Mouse (Mus musculus): ENCODE results near the gene Adck2. TPM values are rescaled to one million over a fixed set of nuclear protein-coding genes. Genes with fewer than 3 reads are reported as not detected.

Adck2 gene
- polyA plus RNA-seq, 1 experiment from 2014 or later: 24.6 TPM

GRCm38 (mm10) chr6:39536621-39537020, 37.1 kb upstream of the Adck2 start:
- Histone ChIP-seq H3K9me3 (ENCODE audit: low read length) (no peaks in the 10 kb centered on the region), H3K4me2 (replicated peaks; ENCODE audit: low read depth, low read length) (no peak overlapping the region), H3K27me3 (replicated peaks; ENCODE audit: insufficient read depth, low read length) (no peaks in the 10 kb centered on the region), H3K4me3 (ENCODE audit: low read depth, low read length) (no peak overlapping the region), H3K4me1 (ENCODE audit: insufficient read depth, low read depth, low read length) (peaks cover 6% of the 10 kb centered on the region; the same call in 1 of the 2 replicates), H3K36me3 (ENCODE audit: insufficient read depth, low read length) (no peaks in the 10 kb centered on the region), H3K27ac (ENCODE audit: low read length) (no peak overlapping the region), H3K9ac (replicated peaks; ENCODE audit: low read depth) (no peak overlapping the region)
- no peak for TF ChIP-seq EP300 (IDR thresholded peaks at IDR 0.05)
- no peak for TF ChIP-seq CTCF (IDR thresholded peaks at IDR 0.05)
- 38% methylated on average over 1 of the region's 1 CpGs for WGBS
- DNase-seq (ENCODE audit: low spot score) (no peak), ATAC-seq (no peak)

- WGBS: 95% methylated on average over 5 of the region's 5 CpGs
- no peak overlapping the region for H3K27ac ChIP-seq (ENCODE audit: low read length)
- DNase-seq (ENCODE audit: low spot score) (no peak), ATAC-seq (no peak)
- no peak overlapping the region for H3K9ac ChIP-seq (replicated peaks; ENCODE audit: low read depth)
- H3K27me3 ChIP-seq (replicated peaks; ENCODE audit: insufficient read depth, low read length): no peaks in the 10 kb centered on the region
- H3K4me1 ChIP-seq (ENCODE audit: insufficient read depth, low read depth, low read length): peaks cover 6% of the 10 kb centered on the region
- no peak overlapping the region for H3K4me3 ChIP-seq (ENCODE audit: low read depth, low read length)
- no peaks in the 10 kb centered on the region for H3K9me3 ChIP-seq (ENCODE audit: low read length)
- H3K36me3 ChIP-seq (ENCODE audit: insufficient read depth, low read length): no peaks in the 10 kb centered on the region
- H3K4me2 ChIP-seq (replicated peaks; ENCODE audit: low read depth, low read length): no peak overlapping the region
- no peak for TF ChIP-seq EP300 (IDR thresholded peaks at IDR 0.05)
Observed at GRCm38 (mm10) chr6:39537276-39537675, 36.4 kb upstream of the Adck2 start.

- H3K9ac ChIP-seq (replicated peaks; ENCODE audit: low read depth): no peak overlapping the region
- no peak overlapping the region for H3K27ac ChIP-seq (ENCODE audit: low read length)
- no peaks in the 10 kb centered on the region for H3K27me3 ChIP-seq (replicated peaks; ENCODE audit: insufficient read depth, low read length)
- no peak for ATAC-seq
- no peak overlapping the region for H3K4me3 ChIP-seq (ENCODE audit: low read depth, low read length)
- H3K9me3 ChIP-seq (ENCODE audit: low read length): no peaks in the 10 kb centered on the region
- WGBS: 59% methylated on average over 8 of the region's 8 CpGs
- H3K4me2 ChIP-seq (replicated peaks; ENCODE audit: low read depth, low read length): no peak overlapping the region
- TF ChIP-seq EP300 (IDR thresholded peaks at IDR 0.05) (no peak), CTCF (IDR thresholded peaks at IDR 0.05) (no peak)
- H3K4me1 ChIP-seq (ENCODE audit: insufficient read depth, low read depth, low read length): peaks cover 14% of the 10 kb centered on the region
- no peaks in the 10 kb centered on the region for H3K36me3 ChIP-seq (ENCODE audit: insufficient read depth, low read length)
- peak; percentile 25 for DNase-seq (ENCODE audit: low spot score)
Observed at GRCm38 (mm10) chr6:39538227-39538626, 35.4 kb upstream of the Adck2 start.

- peak; percentile 75 for DNase-seq (ENCODE audit: low spot score)
- ATAC-seq: peak; percentile 62
- H3K36me3 ChIP-seq (ENCODE audit: insufficient read depth, low read length): no peaks in the 10 kb centered on the region
- peak overlapping the region; percentile 54 for H3K27ac ChIP-seq (ENCODE audit: low read length)
- peaks cover 14% of the 10 kb centered on the region for H3K4me1 ChIP-seq (ENCODE audit: insufficient read depth, low read depth, low read length)
- H3K27me3 ChIP-seq (replicated peaks; ENCODE audit: insufficient read depth, low read length): no peaks in the 10 kb centered on the region
- H3K9me3 ChIP-seq (ENCODE audit: low read length): no peaks in the 10 kb centered on the region
- TF ChIP-seq CTCF (IDR thresholded peaks at IDR 0.05) (no peak), EP300 (IDR thresholded peaks at IDR 0.05) (no peak)
- H3K4me3 ChIP-seq (ENCODE audit: low read depth, low read length): 0 out of 2 replicates have a peak overlapping the region, but pooled peaks have one; percentile 14
- 21% methylated on average over 6 of the region's 7 CpGs for WGBS
- no peak overlapping the region for H3K9ac ChIP-seq (replicated peaks; ENCODE audit: low read depth)
- peak overlapping the region; percentile 41 for H3K4me2 ChIP-seq (replicated peaks; ENCODE audit: low read depth, low read length)
Observed at GRCm38 (mm10) chr6:39539679-39540155, 34.0 kb upstream of the Adck2 start.

- ATAC-seq: no peak
- H3K4me1 ChIP-seq (ENCODE audit: insufficient read depth, low read depth, low read length): peaks cover 14% of the 10 kb centered on the region
- 43% methylated on average over 2 of the region's 2 CpGs for WGBS
- no peak overlapping the region for H3K4me3 ChIP-seq (ENCODE audit: low read depth, low read length)
- no peaks in the 10 kb centered on the region for H3K9me3 ChIP-seq (ENCODE audit: low read length)
- TF ChIP-seq CTCF (IDR thresholded peaks at IDR 0.05): no peak
- no peak for TF ChIP-seq EP300 (IDR thresholded peaks at IDR 0.05)
- no peak overlapping the region for H3K27ac ChIP-seq (ENCODE audit: low read length)
- no peak overlapping the region for H3K4me2 ChIP-seq (replicated peaks; ENCODE audit: low read depth, low read length)
- no peaks in the 10 kb centered on the region for H3K36me3 ChIP-seq (ENCODE audit: insufficient read depth, low read length)
- no peak overlapping the region for H3K9ac ChIP-seq (replicated peaks; ENCODE audit: low read depth)
- DNase-seq (ENCODE audit: low spot score): no peak
- H3K27me3 ChIP-seq (replicated peaks; ENCODE audit: insufficient read depth, low read length): no peaks in the 10 kb centered on the region
Observed at GRCm38 (mm10) chr6:39540563-39540962, 33.1 kb upstream of the Adck2 start.

- Histone ChIP-seq H3K4me2 (replicated peaks; ENCODE audit: low read depth, low read length) (no peak overlapping the region; the same call in 1 of the 2 replicates), H3K4me3 (ENCODE audit: low read depth, low read length) (no peak overlapping the region), H3K9ac (replicated peaks; ENCODE audit: low read depth) (no peak overlapping the region), H3K4me1 (ENCODE audit: insufficient read depth, low read depth, low read length) (peaks cover 14% of the 10 kb centered on the region), H3K9me3 (ENCODE audit: low read length) (no peaks in the 10 kb centered on the region), H3K36me3 (ENCODE audit: insufficient read depth, low read length) (no peaks in the 10 kb centered on the region), H3K27ac (ENCODE audit: low read length) (peak overlapping the region; percentile 73), H3K27me3 (replicated peaks; ENCODE audit: insufficient read depth, low read length) (no peaks in the 10 kb centered on the region)
- TF ChIP-seq EP300 (IDR thresholded peaks at IDR 0.05) (peak; percentile 26; the same call in 1 of the 2 replicates), CTCF (IDR thresholded peaks at IDR 0.05) (no peak)
- WGBS: 18% methylated on average over 15 of the region's 15 CpGs
- ATAC-seq: peak; percentile 81
- peak; percentile 93 for DNase-seq (ENCODE audit: low spot score)
Observed at GRCm38 (mm10) chr6:39542631-39543597, 30.8 kb upstream of the Adck2 start.

All from lung, postnatal 0 days (tissue).